Mouse (Mus musculus): ENCODE measurements around the gene Psmd11.
"Not testable (repeated sequence)": the region's sequence is repeated elsewhere in the genome, so short reads cannot be mapped to it uniquely, and the experiment has no call there.

Psmd11 gene

GRCm38 (mm10) chr11:80428381-80429008 is at the start of gene Psmd11:
TSS of gene Psmd11 (plus strand) at chr11:80428615.
- DNase-seq, result peak; percentile 95

DNA sequence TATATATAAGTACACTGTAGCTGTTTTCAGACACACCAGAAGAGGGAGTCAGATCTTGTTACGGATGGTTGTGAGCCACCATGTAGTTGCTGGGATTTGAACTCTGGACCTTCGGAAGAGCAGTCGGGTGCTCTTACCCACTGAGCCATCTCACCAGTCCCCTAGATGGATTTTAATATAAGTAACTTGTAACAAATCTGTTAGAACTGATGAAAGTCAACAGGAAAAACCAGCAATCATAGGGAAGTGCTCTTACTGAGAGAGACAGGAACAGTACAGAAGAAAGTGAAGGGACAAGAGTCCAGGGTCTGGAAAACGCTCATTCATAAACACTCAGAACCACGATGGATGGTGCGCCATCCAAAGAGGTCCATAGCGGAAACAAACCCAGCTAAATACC is 49.2 kb upstream of the Psmd11 start:
- not testable (repeated sequence) for DNase-seq

GRCm38 (mm10) chr11:80382626-80383018 is 45.8 kb upstream of the Psmd11 start:
- DNase-seq, result peak; percentile 55

DNA sequence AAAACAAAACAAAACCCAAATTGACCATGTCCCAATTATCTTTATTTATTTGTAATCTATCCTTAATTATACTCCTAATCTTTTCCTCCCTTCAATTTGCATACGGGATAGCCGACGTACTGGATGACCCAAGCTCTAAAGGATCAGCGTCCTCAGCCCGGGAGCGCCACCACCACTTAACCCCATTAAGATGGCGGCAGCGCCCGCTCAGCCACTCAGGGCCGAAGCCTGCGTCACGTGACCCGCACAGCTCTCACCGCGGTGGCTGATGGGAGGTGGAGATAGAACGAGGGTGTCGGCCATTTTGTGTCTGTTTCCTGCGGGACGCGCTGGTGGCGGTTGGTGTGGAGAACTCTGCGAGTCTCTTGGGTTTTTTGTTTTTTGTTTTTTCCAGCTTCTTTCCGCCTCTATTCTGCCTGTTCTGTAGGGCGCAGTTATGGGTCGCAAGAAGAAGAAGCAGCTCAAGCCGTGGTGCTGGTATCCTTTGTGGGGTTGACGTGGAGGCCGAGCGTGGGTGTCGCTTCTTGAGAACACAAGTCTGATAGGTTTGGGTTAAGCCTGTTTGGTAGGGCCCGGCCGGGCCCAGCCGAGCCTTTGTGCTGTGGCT is 45.3 kb upstream of the Psmd11 start, which contains the start of gene Zfp207:
Gene Zfp207 (plus strand): TSS at position 261 of the 607 bp plus-strand sequence.
- peak; percentile 98 for DNase-seq

DNA sequence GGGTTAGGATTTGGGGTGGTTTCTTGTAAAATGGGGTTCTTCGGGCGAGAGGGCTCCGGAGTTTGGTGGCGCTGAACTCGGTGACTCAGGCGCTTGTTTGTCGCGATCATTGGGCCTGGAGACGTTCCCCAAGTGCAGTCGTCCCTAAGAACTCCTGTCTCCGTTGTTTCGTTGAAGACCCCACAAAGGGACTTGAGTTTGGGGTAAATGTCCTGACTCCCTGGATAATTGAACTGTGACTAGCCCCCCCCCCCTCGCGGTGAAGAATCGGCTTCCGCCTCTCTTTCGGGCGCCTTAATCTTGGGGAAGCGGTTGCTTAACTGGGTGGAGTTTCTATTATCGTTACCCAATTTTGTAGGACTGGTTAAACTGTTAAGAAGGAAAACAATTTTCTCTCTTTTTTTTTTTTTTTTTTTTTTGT is 44.8 kb upstream of the Psmd11 start:
- peak; percentile 55 for DNase-seq

GRCm38 (mm10) chr11:80384461-80384860 is 44.0 kb upstream of the Psmd11 start:
- no peak for DNase-seq

- DNase-seq, result no peak
Measured at GRCm38 (mm10) chr11:80385055-80385454, 43.4 kb upstream of the Psmd11 start.

GRCm38 (mm10) chr11:80386790-80387189 is 41.6 kb upstream of the Psmd11 start:
- DNase-seq, result no peak

- no peak for DNase-seq
Measured at GRCm38 (mm10) chr11:80389885-80390284, 38.5 kb upstream of the Psmd11 start.

GRCm38 (mm10) chr11:80391407-80392120 is 36.9 kb upstream of the Psmd11 start:
- DNase-seq, result no peak

DNA sequence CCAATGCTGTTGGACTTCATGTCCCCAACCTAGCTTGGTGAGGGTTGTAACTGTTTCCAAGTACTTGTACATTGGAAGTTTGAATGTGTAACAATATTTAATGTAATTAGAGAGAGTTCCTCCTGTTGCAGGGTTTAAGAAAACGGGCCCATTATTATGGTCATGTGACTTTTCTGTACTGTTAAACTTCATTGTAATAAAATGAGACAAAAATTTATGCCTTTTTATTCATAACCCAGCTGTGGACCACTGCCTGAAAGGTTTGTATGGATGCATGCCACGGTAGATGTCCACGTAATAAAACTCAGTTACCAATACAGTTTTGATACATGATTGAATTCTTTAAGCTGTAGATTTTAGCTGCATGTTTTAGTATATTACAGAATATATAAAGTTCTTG is 32.5 kb upstream of the Psmd11 start:
- DNase-seq, result no peak

DNA sequence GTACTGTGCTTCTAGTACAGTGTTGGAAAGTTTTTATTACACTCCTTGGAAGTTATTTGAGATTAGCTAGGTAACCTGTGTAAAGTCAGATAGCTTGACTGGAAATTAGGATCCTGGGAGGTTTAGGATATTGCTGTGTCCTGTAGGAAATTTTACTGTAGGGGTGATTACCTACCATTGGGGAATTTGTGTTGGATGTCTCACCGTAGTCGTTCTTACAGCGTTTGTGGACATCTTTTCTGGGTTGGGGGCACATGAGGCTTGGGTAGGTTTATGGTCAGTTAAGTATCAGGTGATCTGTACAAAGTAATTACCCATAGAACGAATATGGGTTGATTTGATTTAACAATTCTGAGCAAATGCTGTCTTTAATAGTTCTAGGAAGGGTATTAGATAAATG is 31.8 kb upstream of the Psmd11 start:
- DNase-seq, result no peak

GRCm38 (mm10) chr11:80407878-80408277 is 20.5 kb upstream of the Psmd11 start:
- DNase-seq, result not testable (repeated sequence)

DNA sequence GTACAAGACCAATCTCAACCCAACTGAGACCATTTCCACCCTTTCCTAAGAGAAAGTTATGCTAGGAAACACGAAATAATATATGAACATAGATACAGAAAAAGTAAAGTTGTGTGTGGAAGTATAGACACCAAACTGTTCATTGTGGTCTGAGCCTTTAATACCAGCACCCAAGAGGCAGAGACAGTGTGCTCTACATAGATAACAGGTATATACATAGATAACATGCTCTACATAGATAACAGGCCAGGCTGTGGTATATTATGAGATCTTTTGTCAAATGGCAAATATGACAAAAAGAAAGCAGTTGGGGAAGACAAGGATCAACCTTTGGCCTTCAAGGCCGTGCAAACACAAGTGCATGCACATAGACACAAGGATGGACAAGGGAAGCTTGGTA is 18.0 kb upstream of the Psmd11 start:
- DNase-seq, result no peak

GRCm38 (mm10) chr11:80417085-80417484 is 11.3 kb upstream of the Psmd11 start:
- no peak for DNase-seq

GRCm38 (mm10) chr11:80419743-80420142 is 8.7 kb upstream of the Psmd11 start:
- DNase-seq, result no peak

DNA sequence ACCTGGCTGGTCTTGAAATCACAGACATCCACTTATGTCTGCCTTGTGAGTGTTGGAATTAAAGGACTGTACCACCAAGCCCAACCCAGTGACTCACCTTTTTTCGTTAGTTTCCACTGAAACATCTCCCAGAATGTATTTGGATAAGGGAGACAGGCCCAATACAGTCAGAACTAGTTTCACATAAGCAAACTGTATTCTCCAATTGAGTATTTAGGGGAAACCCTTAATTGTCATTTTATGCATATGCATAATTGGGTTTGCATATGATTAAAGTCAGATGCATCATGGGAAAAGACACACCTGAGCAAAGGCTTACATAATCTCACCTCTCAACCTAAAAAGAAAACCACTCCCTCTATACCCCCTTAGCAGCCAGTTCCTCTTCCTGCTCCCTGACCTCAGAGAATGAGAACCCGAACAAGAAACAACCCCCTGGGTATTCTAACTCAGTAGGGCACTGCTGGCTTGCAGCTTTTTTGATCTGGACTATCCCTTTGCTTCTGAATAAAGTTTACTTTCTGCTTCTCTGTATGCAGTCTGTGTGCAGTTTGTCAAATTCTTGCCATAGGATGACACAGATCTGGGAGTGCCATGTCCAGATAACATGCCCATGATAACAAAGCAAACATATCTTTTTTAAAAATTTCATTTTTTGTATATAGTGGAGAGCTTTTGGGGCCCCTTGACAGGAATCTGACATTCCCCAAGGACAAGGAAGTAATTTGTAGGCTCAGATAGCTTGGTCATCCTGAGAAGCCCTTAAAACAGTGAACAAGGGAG is 8.0 kb upstream of the Psmd11 start:
- no peak for DNase-seq

DNA sequence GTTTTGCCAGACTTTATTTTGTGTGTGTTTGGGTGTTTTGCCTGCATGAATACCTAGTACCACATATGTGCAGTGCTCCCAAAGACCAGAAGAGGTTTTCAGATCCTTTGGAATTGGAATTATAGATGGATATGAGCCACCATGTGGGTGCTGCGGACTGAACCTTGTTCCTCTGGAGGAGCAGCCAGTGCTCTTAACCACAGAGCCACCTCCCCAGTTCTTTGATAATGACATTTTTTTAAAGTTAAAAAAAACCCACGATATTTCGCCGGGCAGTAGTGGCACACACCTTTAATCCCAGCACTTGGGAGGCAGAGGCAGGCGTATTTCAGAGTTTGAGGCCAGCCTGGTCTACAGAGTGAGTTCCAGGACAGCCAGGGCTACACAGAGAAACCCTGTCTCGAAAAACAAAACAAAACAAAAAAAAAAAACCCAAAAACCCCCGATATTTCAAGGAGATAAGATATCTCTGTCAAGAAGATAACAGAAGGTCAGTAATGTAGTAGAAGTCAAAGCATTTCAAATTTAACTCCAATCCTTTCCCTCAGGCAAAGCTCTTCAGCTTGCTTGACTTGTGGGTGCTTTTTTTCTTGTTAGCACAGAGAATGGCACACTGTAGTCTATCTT is 6.9 kb upstream of the Psmd11 start:
- DNase-seq, result no peak

DNA sequence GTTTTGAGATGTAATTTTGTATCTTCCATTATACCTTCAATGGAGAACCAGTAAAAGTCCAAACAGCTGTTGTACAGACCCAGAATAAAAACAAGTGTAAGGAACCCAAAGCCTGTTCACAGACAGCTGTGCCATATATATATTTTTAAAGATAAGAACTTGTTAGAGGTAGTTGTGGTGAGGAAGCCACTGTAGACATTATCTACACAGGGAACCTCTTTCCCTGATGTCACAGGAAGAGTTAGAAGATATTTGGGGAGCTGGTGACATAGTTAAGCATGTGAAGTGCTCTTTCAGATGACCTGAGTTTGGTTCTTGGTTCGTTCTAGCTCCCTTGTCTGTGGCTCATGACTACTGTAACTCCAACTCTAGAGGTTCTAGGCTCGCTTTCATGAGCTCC is 3.7 kb upstream of the Psmd11 start:
- no peak for DNase-seq

GRCm38 (mm10) chr11:80425247-80425778 is 3.1 kb upstream of the Psmd11 start:
- DNase-seq, result no peak

- not testable (repeated sequence) for DNase-seq
Measured at GRCm38 (mm10) chr11:80426029-80426813, 2.2 kb upstream of the Psmd11 start.

- peak; percentile 53 for DNase-seq
Measured at GRCm38 (mm10) chr11:80429009-80429475, 627 bp downstream of the Psmd11 start.

All from thymus, postnatal 25 days (tissue).